Mouse (Mus musculus) CH12.LX (cell line): ENCODE data around the gene Hspa4l. TPM values are rescaled to one million over a fixed set of nuclear protein-coding genes. Genes with fewer than 3 reads are reported as not detected.
A peak's percentile ranks its signal among the peaks of the same experiment; 100 is the strongest.

Experiments
- DNase-seq: peaks from one replicate; pipeline ENCODE4 v3.0.0-alpha.2; 2013; ENCODE audit errors: extremely low read depth
- H3K27ac ChIP-seq: 2 replicates; pipeline ENCODE4 v1.5.1; 2012; ENCODE audit warnings: low read depth, mild to moderate bottlenecking, control low read depth, moderate library complexity; ENCODE audit not compliant: insufficient read depth
- H3K27me3 ChIP-seq: replicated peaks from 2 replicates; pipeline ENCODE3; 2012; ENCODE audit warnings: inconsistent platforms
- H3K36me3 ChIP-seq, 2 experiments: replicated peaks in 1 of 2; 2 replicates each; pipeline versions ENCODE3 to v1.6.1; 2012; ENCODE audit warnings: inconsistent platforms in 1 of 2, low read length in 1 of 2, mild to moderate bottlenecking in 1 of 2, mixed read lengths in 1 of 2, moderate library complexity in 1 of 2; ENCODE audit not compliant: control insufficient read depth in 1 of 2, insufficient read depth in 1 of 2
- H3K4me1 ChIP-seq, 2 experiments: 2 replicates each; pipeline ENCODE4 v1.6.1; 2012; ENCODE audit warnings: inconsistent platforms in 1 of 2, moderate library complexity in 1 of 2; ENCODE audit not compliant: insufficient read depth in 2 of 2, control insufficient read depth in 1 of 2
- H3K4me2 ChIP-seq: 2 replicates; pipeline ENCODE4 v1.6.1; 2012; ENCODE audit warnings: low read depth, mild to moderate bottlenecking, control low read depth; ENCODE audit not compliant: poor library complexity, insufficient read depth, severe bottlenecking
- H3K4me3 ChIP-seq, 3 experiments: fragments of 150-350 bp in 1 of 3; sonication (generic) in 1 of 3; replicated peaks in 1 of 3; 2 replicates each; pipeline versions ENCODE3 to v1.5.1; 2011 to 2012; ENCODE audit warnings: low read depth in 2 of 3, low read length in 2 of 3, mild to moderate bottlenecking in 2 of 3, moderate library complexity in 2 of 3, control low read depth in 1 of 3, improper control_type of control experiment in 1 of 3, inconsistent platforms in 1 of 3, mixed read lengths in 1 of 3; ENCODE audit not compliant: poor library complexity in 1 of 3
- H3K79me2 ChIP-seq: replicated peaks from 2 replicates; pipeline ENCODE4 v1.6.1; 2012; ENCODE audit warnings: mild to moderate bottlenecking, moderate library complexity; ENCODE audit not compliant: control insufficient read depth, poor library complexity, insufficient read depth, severe bottlenecking; ENCODE audit errors: extremely low read depth
- H3K9ac ChIP-seq: 2 replicates; pipeline ENCODE4 v1.6.1; 2012; ENCODE audit warnings: low read depth, mild to moderate bottlenecking, control low read depth, moderate library complexity; ENCODE audit not compliant: insufficient read depth
- H3K9me3 ChIP-seq: replicated peaks from 2 replicates; pipeline ENCODE3; 2012; ENCODE audit warnings: low read length, inconsistent platforms, mixed read lengths
- E2F4 ChIP-seq: IDR thresholded peaks from 2 replicates; pipeline ENCODE4 v1.6.1; 2011; ENCODE audit warnings: low read depth, low read length, improper control_type of control experiment; ENCODE audit not compliant: insufficient replicate concordance
- EP300 ChIP-seq: IDR thresholded peaks from 2 replicates; pipeline ENCODE4 v1.6.1; 2011; ENCODE audit warnings: low read length, improper control_type of control experiment
- ETS1 ChIP-seq: conservative IDR thresholded peaks from 2 replicates; pipeline ENCODE4 v1.6.1; 2012; ENCODE audit warnings: low read depth, mild to moderate bottlenecking, inconsistent platforms, low read length, improper control_type of control experiment, moderate library complexity
- JUND ChIP-seq: conservative IDR thresholded peaks from 2 replicates; pipeline ENCODE4 v1.6.1; 2011; ENCODE audit warnings: low read depth, low read length, improper control_type of control experiment
- KAT2A ChIP-seq: IDR thresholded peaks from 2 replicates; pipeline ENCODE4 v1.6.1; 2012; ENCODE audit warnings: low read length, improper control_type of control experiment, inconsistent platforms; ENCODE audit not compliant: insufficient replicate concordance
- MAX ChIP-seq: IDR thresholded peaks from 2 replicates; pipeline ENCODE4 v1.6.1; 2011; ENCODE audit warnings: low read length, improper control_type of control experiment
- MAZ ChIP-seq: IDR thresholded peaks from 2 replicates; pipeline ENCODE4 v1.6.1; 2012; ENCODE audit warnings: low read depth, mild to moderate bottlenecking, inconsistent platforms, low read length, improper control_type of control experiment, moderate library complexity
- MEF2A ChIP-seq: IDR thresholded peaks from 2 replicates; pipeline ENCODE4 v1.6.1; 2014; ENCODE audit warnings: low read depth, mild to moderate bottlenecking, inconsistent platforms, low read length, improper control_type of control experiment, borderline replicate concordance
- MXI1 ChIP-seq: IDR thresholded peaks from 2 replicates; pipeline ENCODE4 v1.6.1; 2011; ENCODE audit warnings: mild to moderate bottlenecking, low read depth, low read length, improper control_type of control experiment
- MYC ChIP-seq: IDR thresholded peaks from 2 replicates; pipeline ENCODE4 v1.6.1; 2011; ENCODE audit warnings: low read depth, mild to moderate bottlenecking, improper control_type of control experiment, low read length
- NELFE ChIP-seq: IDR thresholded peaks from 2 replicates; pipeline ENCODE4 v1.6.1; 2011; ENCODE audit warnings: low read depth, low read length, improper control_type of control experiment
- NRF1 ChIP-seq: IDR thresholded peaks from 2 replicates; pipeline ENCODE4 v1.6.1; 2014; ENCODE audit warnings: low read depth, mild to moderate bottlenecking, inconsistent platforms, low read length, improper control_type of control experiment, moderate library complexity
- PAX5 ChIP-seq: IDR thresholded peaks from 2 replicates; pipeline ENCODE4 v1.6.1; 2012; ENCODE audit warnings: low read length, inconsistent platforms, mixed read lengths
- POLR2AphosphoS2 ChIP-seq: IDR thresholded peaks from 2 replicates; pipeline ENCODE4 v1.6.1; 2011; ENCODE audit warnings: low read depth, low read length, improper control_type of control experiment
- RAD21 ChIP-seq: IDR thresholded peaks from 2 replicates; pipeline ENCODE4 v1.6.1; 2011; ENCODE audit warnings: low read depth, mild to moderate bottlenecking, low read length, improper control_type of control experiment, moderate library complexity
- RCOR1 ChIP-seq: conservative IDR thresholded peaks from 2 replicates; pipeline ENCODE4 v1.6.1; 2012; ENCODE audit warnings: low read depth, mild to moderate bottlenecking, inconsistent platforms, low read length, improper control_type of control experiment
- SIN3A ChIP-seq: IDR thresholded peaks from 2 replicates; pipeline ENCODE4 v1.6.1; 2012; ENCODE audit warnings: low read length, improper control_type of control experiment, inconsistent platforms
- SMC3 ChIP-seq: IDR thresholded peaks from 2 replicates; pipeline ENCODE4 v1.6.1; 2011; ENCODE audit warnings: low read depth, low read length, improper control_type of control experiment
- TCF12 ChIP-seq: IDR thresholded peaks from 2 replicates; pipeline ENCODE4 v1.6.1; 2014; ENCODE audit warnings: low read depth, mild to moderate bottlenecking, inconsistent platforms, low read length, improper control_type of control experiment
- UBTF ChIP-seq: IDR thresholded peaks from 2 replicates; pipeline ENCODE4 v1.6.1; 2012; ENCODE audit warnings: low read depth, mild to moderate bottlenecking, inconsistent platforms, low read length, improper control_type of control experiment, moderate library complexity
- USF1 ChIP-seq: IDR thresholded peaks from 2 replicates; pipeline ENCODE4 v1.6.1; 2014; ENCODE audit warnings: low read depth, mild to moderate bottlenecking, inconsistent platforms, low read length, improper control_type of control experiment
- ZC3H11A ChIP-seq: IDR thresholded peaks from 2 replicates; pipeline ENCODE4 v1.6.1; 2012; ENCODE audit warnings: low read depth, mild to moderate bottlenecking, inconsistent platforms, low read length, improper control_type of control experiment
- dilution Hi-C: fragments of 300-500 bp; cut with MboI; formaldehyde crosslinking; loops from 2 replicates; pipeline ENCODE4 v1.14.3; 2020; ENCODE audit warnings: low sequenced_read_pairs; ENCODE audit not compliant: extremely low pct_unique_long_range_greater_than_20kb, extremely low pct_ligation_motif_present
- in situ Hi-C: fragments of 300-500 bp; cut with MboI; formaldehyde crosslinking; loops from 3 replicates; pipeline ENCODE4 v1.14.3; 2019; ENCODE audit warnings: low sequenced_read_pairs, low pct_ligation_motif_present, low pct_unique_long_range_greater_than_20kb, mixed read lengths
- polyA plus RNA-seq: library from polyadenylated mRNA; unstranded; fragments of >175 nt; gene quantifications from 2 replicates; pipeline ENCODE4 v1.2.1, GENCODE M21; 2012; ENCODE audit warnings: low read depth; ENCODE audit not compliant: insufficient read length
- total RNA-seq, 2 experiments: library from RNA; depleted of rRNA; stranded (reverse); fragments of 300-350 nt in 1 of 2; fragments of >200 nt in 1 of 2; gene quantifications; 2 replicates each; pipeline ENCODE4 v1.2.3; 2012 to 2014

Hspa4l gene
- total and polyA plus RNA-seq, 3 experiments = 1.7 to 5.3 (median 2.3) TPM

GRCm38 (mm10) chr3:40745661-40746547 lies 1.6 kb downstream of the Hspa4l start:
- in situ Hi-C loops = no loop called here
- Histone ChIP-seq H3K36me3 (no peaks in the 10 kb centered on the region), H3K4me1 (peaks cover 0 to 13% of the 10 kb centered on the region in 2 experiments; a peak in 2 of 4 replicates), H3K4me2 (peak overlapping the region; percentile 94), H3K27ac (peak overlapping the region; percentile 71), H3K27me3 (peaks cover 15% of the 10 kb centered on the region), H3K9ac (peak overlapping the region; percentile 59), H3K4me3 (peak overlapping the region; percentile 52 to 96 (median 69)), H3K9me3 (no peaks in the 10 kb centered on the region), H3K79me2 (no peaks in the 10 kb centered on the region)
- dilution Hi-C loops = no loop called here
- peak; percentile 45 for DNase-seq
- no peak for TF ChIP-seq MEF2A
- peak; percentile 49 for TF ChIP-seq MXI1
- TF ChIP-seq MAX = peak; percentile 20; the same call in 1 of the 2 replicates
- 0 out of 2 replicates have a peak, but pooled peaks have one; percentile 6 for TF ChIP-seq RCOR1
- TF ChIP-seq TCF12 = peak; percentile 18; the same call in 1 of the 2 replicates
- TF ChIP-seq, all 38 proteins: peak for 4

GRCm38 (mm10) chr3:40760746-40761145 lies 16.5 kb downstream of the Hspa4l start:
- dilution Hi-C loops (no loop called here), in situ Hi-C loops (no loop called here)
- DNase-seq = no peak

DNA sequence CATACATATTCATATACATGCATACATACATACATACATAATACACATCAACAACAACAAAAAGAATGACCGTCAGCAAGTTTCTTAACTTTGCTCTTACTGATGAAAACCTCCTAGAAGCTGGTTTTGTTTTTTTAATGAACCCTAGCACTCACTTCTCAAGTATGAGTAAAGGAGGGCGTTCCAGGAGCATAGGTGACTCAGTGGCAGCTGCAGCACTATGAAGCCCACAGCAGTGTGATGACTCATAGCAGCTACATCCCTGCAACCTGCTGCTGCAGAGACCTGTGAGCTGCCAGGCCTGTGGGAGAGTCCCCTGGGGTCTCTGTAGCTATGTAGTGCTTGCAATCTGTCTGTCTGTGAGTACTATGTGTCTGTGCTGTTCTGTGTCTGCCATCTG lies 17.0 kb downstream of the Hspa4l start:
- no peaks in the 10 kb centered on the region for H3K9me3 ChIP-seq
- H3K4me3 ChIP-seq = no peak overlapping the region
- in situ Hi-C loops = no loop called here
- peaks cover 2 to 11% of the 10 kb centered on the region in 2 experiments; a peak in 3 of 4 replicates for H3K4me1 ChIP-seq
- no peaks in the 10 kb centered on the region for H3K27me3 ChIP-seq
- no peaks in the 10 kb centered on the region for H3K79me2 ChIP-seq
- dilution Hi-C loops = no loop called here
- no peaks in the 10 kb centered on the region for H3K36me3 ChIP-seq
- DNase-seq = peak; percentile 68
- H3K9ac ChIP-seq = no peak overlapping the region
- H3K4me2 ChIP-seq = no peak overlapping the region
- no peak overlapping the region for H3K27ac ChIP-seq
- TF ChIP-seq POLR2AphosphoS2 = no peak
- no peak for TF ChIP-seq NELFE
- peak; percentile 43; the same call in 1 of the 2 replicates for TF ChIP-seq TCF12
- TF ChIP-seq RAD21 = no peak
- no peak for TF ChIP-seq PAX5
- TF ChIP-seq MEF2A = no peak
- no peak for TF ChIP-seq SIN3A
- TF ChIP-seq KAT2A = no peak
- no peak for TF ChIP-seq UBTF
- TF ChIP-seq MAZ = no peak
- no peak for TF ChIP-seq E2F4
- TF ChIP-seq SMC3 = no peak
- no peak for TF ChIP-seq USF1
- no peak for TF ChIP-seq MAX
- TF ChIP-seq JUND = no peak
- peak; percentile 70 for TF ChIP-seq ETS1
- no peak for TF ChIP-seq MYC
- no peak for TF ChIP-seq NRF1
- TF ChIP-seq ZC3H11A = no peak
- peak; percentile 38; the same call in 1 of the 2 replicates for TF ChIP-seq EP300

More at GRCm38 (mm10) chr3:40760746-40761145, 16.5 kb downstream of the Hspa4l start:
- Histone ChIP-seq H3K27ac (no peak overlapping the region), H3K4me2 (peak overlapping the region; percentile 59), H3K27me3 (no peaks in the 10 kb centered on the region), H3K4me1 (peaks cover 2 to 11% of the 10 kb centered on the region in 2 experiments; a peak in 3 of 4 replicates), H3K36me3 (no peaks in the 10 kb centered on the region), H3K79me2 (no peaks in the 10 kb centered on the region), H3K4me3 (no peak overlapping the region), H3K9ac (no peak overlapping the region; the same call in 1 of the 2 replicates), H3K9me3 (no peaks in the 10 kb centered on the region)
- no peak for TF ChIP-seq NRF1
- TF ChIP-seq MEF2A = peak; percentile 51; the same call in 1 of the 2 replicates
